Mouse (Mus musculus) liver, adult 2 months (tissue): ENCODE measurements around the gene Lao1.
"Not testable (repeated sequence)": the region's sequence is repeated elsewhere in the genome, so short reads cannot be mapped to it uniquely, and the experiment has no call there.

Source experiments
- CTCF ChIP-seq: fragments of 200-500 bp; IDR thresholded peaks from 2 replicates; pipeline ENCODE4 v1.5.1; 2011; ENCODE audit warnings: low read depth, low read length, control low read depth
- POLR2A ChIP-seq: fragments of 200-500 bp; IDR thresholded peaks from 2 replicates; pipeline ENCODE4 v1.6.1; 2011; ENCODE audit warnings: low read length, control low read depth; ENCODE audit not compliant: insufficient read depth; ENCODE audit errors: extremely low read depth

DNA sequence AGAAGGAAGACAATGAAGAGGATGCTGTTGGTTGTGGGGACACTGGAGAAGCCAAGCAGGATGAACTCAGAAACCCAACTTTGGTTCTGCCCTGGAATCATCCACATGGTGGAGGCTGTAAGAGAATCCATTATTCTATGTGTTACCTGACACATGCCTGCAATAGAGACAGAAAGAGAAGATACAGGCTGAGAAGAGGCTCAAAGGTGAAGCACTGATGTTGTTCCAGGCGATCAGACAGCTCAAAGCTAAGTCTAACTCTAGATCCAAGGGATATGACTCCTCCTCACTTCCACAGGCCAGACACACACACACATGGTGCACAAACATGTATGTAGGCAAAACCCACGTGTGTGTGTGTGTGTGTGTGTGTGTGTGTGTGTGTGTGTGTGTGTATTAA, 44.0 kb upstream of the Lao1 start, which contains the start of gene Olfr1329:
- TF ChIP-seq CTCF, POLR2A: not testable (repeated sequence)
